Mouse (Mus musculus) G1E (cell line): Measurements from ENCODE around the gene Rhno1.

Experiments used
- CTCF ChIP-seq: IDR thresholded peaks from 2 replicates; pipeline ENCODE4 v1.5.1; 2012; ENCODE audit warnings: low read depth, low read length, inconsistent platforms, mixed read lengths
- GATA1 ChIP-seq: IDR thresholded peaks from 2 replicates; pipeline ENCODE4 v1.6.1; 2012; ENCODE audit warnings: borderline replicate concordance, low read length, inconsistent platforms, mixed read lengths
- GATA2 ChIP-seq: IDR thresholded peaks from 2 replicates; pipeline ENCODE4 v1.6.1; 2012; ENCODE audit warnings: low read depth, low read length, inconsistent platforms, borderline replicate concordance
- POLR2AphosphoS5 ChIP-seq: IDR thresholded peaks from 2 replicates; pipeline ENCODE4 v1.6.1; 2012; ENCODE audit warnings: low read depth, low read length, inconsistent platforms; ENCODE audit not compliant: insufficient replicate concordance
- TAL1 ChIP-seq: conservative IDR thresholded peaks from 2 replicates; pipeline ENCODE4 v1.6.1; 2012; ENCODE audit warnings: low read depth, low read length, inconsistent platforms, mixed read lengths

GRCm38 (mm10) chr6:128411115-128411514 lies 48.4 kb upstream of the Rhno1 start:
- peak; percentile 73 for TF ChIP-seq CTCF
- TF ChIP-seq TAL1: no peak
- no peak for TF ChIP-seq GATA1
- no peak for TF ChIP-seq POLR2AphosphoS5
- TF ChIP-seq GATA2: no peak
